Mouse (Mus musculus) testis, adult 2 months (tissue): Measurements from ENCODE around the gene Isg20. TPM values are rescaled to one million over a fixed set of nuclear protein-coding genes. Genes with fewer than 3 reads are reported as not detected.

Experiments used
- H3K27ac ChIP-seq: fragments of 200-500 bp; 2 replicates; pipeline ENCODE4 v1.5.1; 2012; ENCODE audit warnings: low read depth, low read length; ENCODE audit not compliant: control insufficient read depth, insufficient read depth
- H3K27me3 ChIP-seq: fragments of 200-500 bp; 2 replicates; pipeline ENCODE4 v1.6.1; 2012; ENCODE audit warnings: mild to moderate bottlenecking, low read length, moderate library complexity; ENCODE audit not compliant: control insufficient read depth, insufficient read depth
- H3K36me3 ChIP-seq: fragments of 200-500 bp; 2 replicates; pipeline ENCODE4 v1.6.1; 2012; ENCODE audit warnings: mild to moderate bottlenecking, low read length; ENCODE audit not compliant: control insufficient read depth, insufficient read depth
- H3K4me1 ChIP-seq: fragments of 200-500 bp; 2 replicates; pipeline ENCODE4 v1.6.1; 2012; ENCODE audit warnings: low read length; ENCODE audit not compliant: control insufficient read depth, insufficient read depth
- H3K4me3 ChIP-seq: fragments of 200-500 bp; 2 replicates; pipeline ENCODE4 v1.5.1; 2012; ENCODE audit warnings: low read depth, mild to moderate bottlenecking, low read length, moderate library complexity, mixed read lengths; ENCODE audit not compliant: control insufficient read depth
- CTCF ChIP-seq: fragments of 200-500 bp; IDR thresholded peaks from 2 replicates; pipeline ENCODE4 v1.5.1; 2012; ENCODE audit warnings: low read depth, mild to moderate bottlenecking, inconsistent platforms, low read length, moderate library complexity; ENCODE audit not compliant: control insufficient read depth, insufficient read depth, insufficient replicate concordance
- POLR2A ChIP-seq: fragments of 200-500 bp; IDR thresholded peaks from 2 replicates; pipeline ENCODE4 v1.6.1; 2012; ENCODE audit warnings: low read depth, mild to moderate bottlenecking, inconsistent platforms, low read length, moderate library complexity; ENCODE audit not compliant: control insufficient read depth
- polyA plus RNA-seq: library from polyadenylated mRNA; depleted of rRNA; stranded (reverse); fragments of >200 nt; gene quantifications from 2 replicates; pipeline ENCODE4 v1.2.3, GENCODE M21; 2012

The Isg20 gene
- polyA plus RNA-seq, 1 experiment, result 275 TPM

GRCm38 (mm10) chr7:78914896-78915510 is 1.8 kb downstream of the Isg20 start:
- H3K27me3 ChIP-seq, result no peaks in the 10 kb centered on the region
- peaks cover 7% of the 10 kb centered on the region for H3K4me1 ChIP-seq
- H3K4me3 ChIP-seq, result peak overlapping the region; percentile 72
- no peak overlapping the region for H3K27ac ChIP-seq
- H3K36me3 ChIP-seq, result no peaks in the 10 kb centered on the region
- TF ChIP-seq CTCF (no peak), POLR2A (no peak)

- H3K27ac ChIP-seq, result no peak overlapping the region
- TF ChIP-seq CTCF (no peak), POLR2A (no peak)
- no peaks in the 10 kb centered on the region for H3K27me3 ChIP-seq
- H3K36me3 ChIP-seq, result no peaks in the 10 kb centered on the region
- H3K4me3 ChIP-seq, result no peak overlapping the region
- peaks cover 3% of the 10 kb centered on the region; the same call in 1 of the 2 replicates for H3K4me1 ChIP-seq
Measured at GRCm38 (mm10) chr7:78918686-78919085, 5.5 kb downstream of the Isg20 start.

GRCm38 (mm10) chr7:78922506-78922905 is 9.3 kb downstream of the Isg20 start:
- no peaks in the 10 kb centered on the region for H3K4me1 ChIP-seq
- no peaks in the 10 kb centered on the region for H3K36me3 ChIP-seq
- H3K27ac ChIP-seq, result no peak overlapping the region
- TF ChIP-seq CTCF (no peak), POLR2A (no peak)
- H3K4me3 ChIP-seq, result no peak overlapping the region
- no peaks in the 10 kb centered on the region for H3K27me3 ChIP-seq

- H3K27ac ChIP-seq, result no peak overlapping the region
- no peaks in the 10 kb centered on the region for H3K36me3 ChIP-seq
- no peaks in the 10 kb centered on the region for H3K4me1 ChIP-seq
- H3K27me3 ChIP-seq, result no peaks in the 10 kb centered on the region
- H3K4me3 ChIP-seq, result no peak overlapping the region
- peak; percentile 34; the same call in 1 of the 2 replicates for TF ChIP-seq CTCF
- TF ChIP-seq POLR2A, result no peak
Measured at GRCm38 (mm10) chr7:78924300-78924699, 11.1 kb downstream of the Isg20 start.

DNA sequence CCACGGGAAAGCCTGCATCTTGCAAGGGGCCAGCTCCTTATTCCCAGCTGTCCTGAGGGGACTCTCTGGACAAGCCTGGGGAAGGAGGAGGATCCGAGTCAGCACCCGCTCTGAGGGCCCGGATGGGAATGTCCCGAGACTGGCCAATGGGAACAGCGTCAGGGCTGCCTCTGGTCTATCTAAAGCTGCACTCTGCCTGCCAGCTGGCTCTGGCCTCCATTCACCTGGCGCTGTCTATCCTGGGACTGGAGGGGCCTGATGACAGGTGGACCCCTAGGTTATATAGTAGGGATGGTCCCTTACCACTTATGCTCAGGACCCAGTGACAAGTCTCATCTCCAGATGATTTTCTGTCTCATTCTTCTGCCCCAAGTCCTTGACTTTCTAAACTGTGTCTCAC is 11.6 kb downstream of the Isg20 start:
- Histone ChIP-seq H3K4me1 (no peaks in the 10 kb centered on the region), H3K27ac (no peak overlapping the region), H3K36me3 (no peaks in the 10 kb centered on the region), H3K4me3 (no peak overlapping the region), H3K27me3 (no peaks in the 10 kb centered on the region)
- no peak for TF ChIP-seq CTCF
- TF ChIP-seq POLR2A, result no peak

- Histone ChIP-seq H3K4me1 (no peaks in the 10 kb centered on the region), H3K4me3 (no peak overlapping the region), H3K36me3 (no peaks in the 10 kb centered on the region), H3K27me3 (no peaks in the 10 kb centered on the region), H3K27ac (no peak overlapping the region)
- TF ChIP-seq CTCF, result no peak
- no peak for TF ChIP-seq POLR2A
Measured at GRCm38 (mm10) chr7:78925680-78926079, 12.5 kb downstream of the Isg20 start.

GRCm38 (mm10) chr7:78926156-78926555 is 12.9 kb downstream of the Isg20 start:
- no peak for TF ChIP-seq POLR2A
- no peak for TF ChIP-seq CTCF
- no peak overlapping the region for H3K4me3 ChIP-seq
- no peak overlapping the region for H3K27ac ChIP-seq
- H3K4me1 ChIP-seq, result no peaks in the 10 kb centered on the region
- no peaks in the 10 kb centered on the region for H3K27me3 ChIP-seq
- H3K36me3 ChIP-seq, result no peaks in the 10 kb centered on the region
